Mouse (Mus musculus) G1E (cell line): ENCODE measurements at regions not wholly inside any gene's neighbourhood (a gene's known extent, or its start where the extent isn't known, plus 50 kb on each side); places are given as distances from the start of the nearest gene placed in this dataset.

Source experiments
- CTCF ChIP-seq: IDR thresholded peaks from 2 replicates; pipeline ENCODE4 v1.5.1; 2012; ENCODE audit warnings: low read depth, low read length, inconsistent platforms, mixed read lengths
- GATA1 ChIP-seq: IDR thresholded peaks from 2 replicates; pipeline ENCODE4 v1.6.1; 2012; ENCODE audit warnings: borderline replicate concordance, low read length, inconsistent platforms, mixed read lengths

- no peak for TF ChIP-seq CTCF
- TF ChIP-seq GATA1 = no peak
Measured at GRCm38 (mm10) chr1:184461411-184461810, 271.0 kb downstream of the Hlx start.
